Mouse (Mus musculus) E14TG2a.4 (cell line): ENCODE data around the gene Mettl7a2.

Source experiments
- H3K27me3 ChIP-seq: 2 replicates; pipeline ENCODE4 v1.6.1; 2014; ENCODE audit warnings: low read length, control low read depth; ENCODE audit not compliant: insufficient read depth
- H3K36me3 ChIP-seq: 2 replicates; pipeline ENCODE4 v1.6.1; 2014; ENCODE audit warnings: low read length, control low read depth; ENCODE audit not compliant: insufficient read depth
- H3K4me1 ChIP-seq: replicated peaks from 2 replicates; pipeline ENCODE4 v1.6.1; 2014; ENCODE audit warnings: low read depth, low read length, control low read depth
- H3K4me3 ChIP-seq: replicated peaks from 2 replicates; pipeline ENCODE4 v1.5.1; 2014; ENCODE audit warnings: mild to moderate bottlenecking, low read length
- H3K9me3 ChIP-seq: 2 replicates; pipeline ENCODE4 v1.6.1; 2014; ENCODE audit warnings: low read length, control low read depth
- CTCF ChIP-seq: conservative IDR thresholded peaks from 2 replicates; pipeline ENCODE4 v1.5.1; 2014; ENCODE audit warnings: low read length
- NANOG ChIP-seq: IDR thresholded peaks from 2 replicates; pipeline ENCODE4 v1.6.1; 2014; ENCODE audit warnings: borderline replicate concordance, low read length, mixed read lengths
- POU5F1 ChIP-seq: IDR thresholded peaks from 2 replicates; pipeline ENCODE4 v1.6.1; 2014; ENCODE audit warnings: low read length, borderline replicate concordance

The Mettl7a2 gene

GRCm38 (mm10) chr15:100401811-100402210 lies 48.8 kb downstream of the Mettl7a2 start:
- peaks cover 5% of the 10 kb centered on the region; the same call in 1 of the 2 replicates for H3K9me3 ChIP-seq
- H3K4me1 ChIP-seq: peaks cover 26% of the 10 kb centered on the region
- H3K4me3 ChIP-seq: no peak overlapping the region
- H3K27me3 ChIP-seq: no peaks in the 10 kb centered on the region
- H3K36me3 ChIP-seq: peaks cover 89% of the 10 kb centered on the region
- no peak for TF ChIP-seq POU5F1

- peaks cover 86% of the 10 kb centered on the region for H3K36me3 ChIP-seq
- H3K9me3 ChIP-seq: peaks cover 4% of the 10 kb centered on the region; the same call in 1 of the 2 replicates
- no peaks in the 10 kb centered on the region for H3K27me3 ChIP-seq
- peaks cover 26% of the 10 kb centered on the region for H3K4me1 ChIP-seq
- no peak overlapping the region for H3K4me3 ChIP-seq
- TF ChIP-seq CTCF: no peak
- no peak for TF ChIP-seq NANOG
- no peak for TF ChIP-seq POU5F1
Measured at GRCm38 (mm10) chr15:100402347-100402746, 49.3 kb downstream of the Mettl7a2 start.

GRCm38 (mm10) chr15:100402798-100403197 lies 49.8 kb downstream of the Mettl7a2 start:
- Histone ChIP-seq H3K4me1 (peaks cover 26% of the 10 kb centered on the region), H3K36me3 (peaks cover 86% of the 10 kb centered on the region), H3K9me3 (no peaks in the 10 kb centered on the region), H3K4me3 (no peak overlapping the region), H3K27me3 (no peaks in the 10 kb centered on the region)
- TF ChIP-seq NANOG (no peak), POU5F1 (no peak), CTCF (no peak)

- peaks cover 86% of the 10 kb centered on the region for H3K36me3 ChIP-seq
- TF ChIP-seq CTCF (no peak), POU5F1 (no peak), NANOG (no peak)
- peaks cover 26% of the 10 kb centered on the region for H3K4me1 ChIP-seq
- H3K27me3 ChIP-seq: no peaks in the 10 kb centered on the region
- H3K9me3 ChIP-seq: no peaks in the 10 kb centered on the region
- no peak overlapping the region for H3K4me3 ChIP-seq
Measured at GRCm38 (mm10) chr15:100403318-100404000, 50.5 kb downstream of the Mettl7a2 start.

GRCm38 (mm10) chr15:100406088-100406487 lies 53.1 kb downstream of the Mettl7a2 start:
- no peaks in the 10 kb centered on the region for H3K27me3 ChIP-seq
- TF ChIP-seq CTCF (no peak), NANOG (no peak), POU5F1 (no peak)
- peaks cover 22% of the 10 kb centered on the region for H3K4me1 ChIP-seq
- H3K4me3 ChIP-seq: peak overlapping the region; percentile 57
- H3K9me3 ChIP-seq: no peaks in the 10 kb centered on the region
- peaks cover 81% of the 10 kb centered on the region for H3K36me3 ChIP-seq

- H3K4me3 ChIP-seq: no peak overlapping the region
- peaks cover 19% of the 10 kb centered on the region for H3K4me1 ChIP-seq
- H3K36me3 ChIP-seq: peaks cover 42% of the 10 kb centered on the region
- TF ChIP-seq POU5F1 (no peak), CTCF (no peak), NANOG (no peak)
- H3K27me3 ChIP-seq: no peaks in the 10 kb centered on the region
- H3K9me3 ChIP-seq: no peaks in the 10 kb centered on the region
Measured at GRCm38 (mm10) chr15:100410918-100411672, 58.1 kb downstream of the Mettl7a2 start.
